Mouse (Mus musculus): ENCODE results near the gene Uvrag. TPM values are rescaled to one million over a fixed set of nuclear protein-coding genes. Genes with fewer than 3 reads are reported as not detected.

Gene Uvrag
- total and polyA plus RNA-seq, 3 experiments: 5.9 to 22.1 (median 21.0) TPM

DNA sequence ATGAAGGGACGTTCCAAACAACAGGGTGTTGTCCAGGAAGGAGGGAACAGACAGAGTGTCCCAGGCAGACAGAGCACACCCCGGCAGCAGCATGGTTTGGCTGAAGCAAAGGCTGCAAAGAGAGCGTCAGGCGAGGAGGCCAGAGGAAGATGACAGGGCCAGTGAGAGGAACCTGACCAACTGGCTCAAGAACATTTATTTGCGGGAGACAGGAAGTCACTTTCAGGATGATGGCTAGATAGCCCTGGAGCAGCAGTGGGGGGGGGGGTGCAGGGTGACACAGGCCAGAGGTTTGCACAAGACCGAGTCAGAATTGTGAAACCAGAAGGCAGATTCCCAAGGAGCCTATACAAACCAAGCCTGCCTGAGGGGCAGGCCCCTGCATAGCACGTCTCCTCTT lies 5.1 kb upstream of the Uvrag start:
- peak; percentile 54 to 56 for DNase-seq
- no peaks in the 10 kb centered on the region for H3K27me3 ChIP-seq (ENCODE audit: control insufficient read depth, insufficient read depth, low read length)
- H3K4me3 ChIP-seq: no peak overlapping the region
- no peak overlapping the region for H3K9ac ChIP-seq (ENCODE audit: low read depth, low read length)
- intact Hi-C loops (cut with DNase I): no loop called here
- H3K36me3 ChIP-seq (ENCODE audit: control insufficient read depth, insufficient read depth, low read length): no peaks in the 10 kb centered on the region
- H3K79me2 ChIP-seq (replicated peaks; ENCODE audit: control insufficient read depth, insufficient read depth, low read length): no peaks in the 10 kb centered on the region
- H3K27ac ChIP-seq: no peak overlapping the region
- H3K4me1 ChIP-seq (ENCODE audit: control insufficient read depth, insufficient read depth, low read length): peaks cover 3% of the 10 kb centered on the region; the same call in 1 of the 2 replicates
- TF ChIP-seq POLR2A (IDR thresholded peaks at IDR 0.05; ENCODE audit: insufficient read depth, low read depth, low read length): no peak
- TF ChIP-seq CTCF (IDR thresholded peaks at IDR 0.05): no peak
- TF ChIP-seq EP300 (IDR thresholded peaks at IDR 0.05; ENCODE audit: insufficient read depth, low read depth, low read length): no peak
- WGBS: 28% methylated on average over 7 of the region's 7 CpGs

DNA sequence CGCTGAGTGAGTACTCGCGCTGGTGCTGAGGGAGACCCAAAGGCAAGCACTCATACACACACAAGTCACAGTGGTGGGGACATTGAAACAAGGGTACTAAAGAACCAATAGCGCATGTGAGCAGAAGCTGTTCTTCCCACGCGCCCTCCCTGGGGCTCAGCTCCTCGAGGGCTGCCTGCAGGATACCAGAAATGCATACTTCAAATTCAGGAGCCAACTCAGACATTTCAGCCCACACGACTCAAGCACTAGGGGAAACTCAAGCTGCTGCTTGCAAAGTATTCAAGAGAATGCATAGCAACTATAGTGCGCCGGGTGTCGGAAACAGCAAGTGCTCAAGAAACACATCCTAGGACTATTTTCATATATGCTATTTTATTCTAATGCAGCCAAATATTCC lies 3.7 kb upstream of the Uvrag start:
- no peaks in the 10 kb centered on the region for H3K36me3 ChIP-seq (ENCODE audit: control insufficient read depth, insufficient read depth, low read length)
- no peak overlapping the region for H3K27ac ChIP-seq
- H3K27me3 ChIP-seq (ENCODE audit: control insufficient read depth, insufficient read depth, low read length): no peaks in the 10 kb centered on the region
- no peak overlapping the region for H3K9ac ChIP-seq (ENCODE audit: low read depth, low read length)
- H3K4me1 ChIP-seq (ENCODE audit: control insufficient read depth, insufficient read depth, low read length): peaks cover 3% of the 10 kb centered on the region; the same call in 1 of the 2 replicates
- WGBS: 60% methylated on average over 11 of the region's 11 CpGs
- intact Hi-C loops (cut with DNase I): no loop called here
- DNase-seq: no peak
- H3K79me2 ChIP-seq (replicated peaks; ENCODE audit: control insufficient read depth, insufficient read depth, low read length): no peaks in the 10 kb centered on the region
- TF ChIP-seq POLR2A (IDR thresholded peaks at IDR 0.05; ENCODE audit: insufficient read depth, low read depth, low read length) (no peak), CTCF (IDR thresholded peaks at IDR 0.05) (no peak), EP300 (IDR thresholded peaks at IDR 0.05; ENCODE audit: insufficient read depth, low read depth, low read length) (no peak)
- no peak overlapping the region for H3K4me3 ChIP-seq

DNA sequence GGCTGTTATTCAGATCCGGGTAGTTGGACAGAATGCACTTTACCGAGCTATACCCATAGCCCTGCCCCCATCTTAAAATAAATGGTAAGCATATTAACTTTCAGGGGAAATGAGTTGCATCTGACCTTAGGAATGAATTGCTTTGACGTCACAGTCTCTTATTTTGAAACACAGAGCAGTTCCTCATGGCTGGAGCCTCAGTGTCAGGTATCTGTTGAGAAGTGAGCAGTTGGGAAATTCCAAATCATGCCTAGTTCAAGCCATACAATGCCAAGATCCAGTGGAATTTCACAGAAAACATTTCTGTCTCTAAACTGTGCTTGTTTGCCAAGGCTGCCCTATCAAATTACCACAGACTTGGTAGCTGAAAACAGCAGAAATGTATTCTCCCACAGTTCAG lies 2.3 kb upstream of the Uvrag start:
- H3K36me3 ChIP-seq (ENCODE audit: control insufficient read depth, insufficient read depth, low read length): 0 out of 2 replicates have a peak, but pooled peaks cover 2% of the 10 kb centered on the region
- H3K4me1 ChIP-seq (ENCODE audit: control insufficient read depth, insufficient read depth, low read length): peaks cover 9% of the 10 kb centered on the region
- no peaks in the 10 kb centered on the region for H3K79me2 ChIP-seq (replicated peaks; ENCODE audit: control insufficient read depth, insufficient read depth, low read length)
- DNase-seq: no peak
- H3K27me3 ChIP-seq (ENCODE audit: control insufficient read depth, insufficient read depth, low read length): no peaks in the 10 kb centered on the region
- intact Hi-C loops (cut with DNase I): no loop called here
- TF ChIP-seq CTCF (IDR thresholded peaks at IDR 0.05): no peak
- no peak for TF ChIP-seq POLR2A (IDR thresholded peaks at IDR 0.05; ENCODE audit: insufficient read depth, low read depth, low read length)
- TF ChIP-seq EP300 (IDR thresholded peaks at IDR 0.05; ENCODE audit: insufficient read depth, low read depth, low read length): no peak
- no peak overlapping the region for H3K9ac ChIP-seq (ENCODE audit: low read depth, low read length)
- no peak overlapping the region for H3K27ac ChIP-seq
- 65% methylated on average over 3 of the region's 3 CpGs for WGBS
- H3K4me3 ChIP-seq: no peak overlapping the region

DNA sequence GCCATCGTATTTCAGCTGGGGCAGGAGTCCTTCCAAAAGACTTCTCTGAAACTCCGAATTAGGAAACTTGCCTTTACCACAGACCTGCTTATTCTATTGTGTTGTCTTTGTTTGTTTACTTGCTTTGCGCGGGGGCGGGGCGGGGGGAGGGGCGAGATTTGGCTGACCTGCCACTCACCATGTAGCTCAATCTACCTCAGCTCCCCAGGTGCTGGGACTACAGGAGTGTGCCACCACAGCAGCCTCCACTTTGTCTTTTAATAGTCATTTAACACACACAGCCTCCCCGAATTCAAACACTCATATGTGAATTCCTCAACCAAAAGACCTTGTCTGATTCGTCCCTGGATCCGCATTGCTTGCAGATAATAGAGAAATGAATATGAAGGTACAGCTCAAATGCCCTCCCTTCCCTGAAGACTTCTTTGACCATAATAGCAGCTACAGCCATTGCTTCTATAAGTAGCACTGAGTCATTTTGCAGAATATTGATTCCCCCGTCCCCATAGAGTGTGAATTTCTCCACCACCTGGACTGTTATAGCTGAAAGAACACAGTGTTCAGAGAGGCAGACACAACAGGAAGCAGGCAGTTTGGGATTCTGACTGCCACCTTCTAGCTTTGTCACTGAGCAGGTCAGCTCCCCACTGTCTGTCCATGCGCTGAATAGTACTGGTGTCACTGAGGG lies 1.1 kb upstream of the Uvrag start:
- Histone ChIP-seq H3K36me3 (ENCODE audit: control insufficient read depth, insufficient read depth, low read length) (0 out of 2 replicates have a peak, but pooled peaks cover 2% of the 10 kb centered on the region), H3K4me3 (peak overlapping the region; percentile 54), H3K79me2 (replicated peaks; ENCODE audit: control insufficient read depth, insufficient read depth, low read length) (no peaks in the 10 kb centered on the region), H3K4me1 (ENCODE audit: control insufficient read depth, insufficient read depth, low read length) (peaks cover 9% of the 10 kb centered on the region), H3K27ac (no peak overlapping the region; the same call in 1 of the 2 replicates), H3K9ac (ENCODE audit: low read depth, low read length) (no peak overlapping the region; the same call in none of the 2 replicates), H3K27me3 (ENCODE audit: control insufficient read depth, insufficient read depth, low read length) (no peaks in the 10 kb centered on the region)
- no peak for DNase-seq
- TF ChIP-seq EP300 (IDR thresholded peaks at IDR 0.05; ENCODE audit: insufficient read depth, low read depth, low read length): no peak
- no peak for TF ChIP-seq CTCF (IDR thresholded peaks at IDR 0.05)
- TF ChIP-seq POLR2A (IDR thresholded peaks at IDR 0.05; ENCODE audit: insufficient read depth, low read depth, low read length): no peak
- intact Hi-C loops (cut with DNase I): no loop called here
- WGBS: 38% methylated on average over 12 of the region's 12 CpGs

DNA sequence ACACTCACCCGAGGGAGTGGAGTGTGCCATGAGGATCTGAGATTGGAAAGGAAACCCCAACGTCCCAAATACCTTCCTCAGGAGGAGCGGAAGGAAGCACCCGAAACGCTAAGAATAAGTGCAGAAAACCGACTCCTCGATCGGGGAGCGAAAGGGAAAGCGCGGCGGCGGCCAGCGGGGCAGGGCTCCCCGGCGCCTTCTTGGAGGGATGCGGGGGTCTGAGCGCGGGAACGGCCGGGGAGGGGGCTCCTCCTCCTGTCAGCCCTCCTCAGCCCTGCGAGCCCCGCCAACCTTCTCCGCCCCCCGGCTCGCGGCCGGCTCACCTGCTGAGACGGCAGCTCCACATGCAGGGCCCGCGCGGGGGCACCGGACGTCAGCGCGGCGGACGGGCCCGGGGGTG lies 430 bp downstream of the Uvrag start:
- Histone ChIP-seq H3K4me1 (ENCODE audit: control insufficient read depth, insufficient read depth, low read length) (peaks cover 8% of the 10 kb centered on the region), H3K27ac (peak overlapping the region; percentile 98), H3K79me2 (replicated peaks; ENCODE audit: control insufficient read depth, insufficient read depth, low read length) (peaks cover 4% of the 10 kb centered on the region), H3K4me3 (peak overlapping the region; percentile 87), H3K27me3 (ENCODE audit: control insufficient read depth, insufficient read depth, low read length) (no peaks in the 10 kb centered on the region), H3K9ac (ENCODE audit: low read depth, low read length) (peak overlapping the region; percentile 76), H3K36me3 (ENCODE audit: control insufficient read depth, insufficient read depth, low read length) (0 out of 2 replicates have a peak, but pooled peaks cover 2% of the 10 kb centered on the region)
- TF ChIP-seq EP300 (IDR thresholded peaks at IDR 0.05; ENCODE audit: insufficient read depth, low read depth, low read length): no peak
- TF ChIP-seq CTCF (IDR thresholded peaks at IDR 0.05): no peak
- no peak for TF ChIP-seq POLR2A (IDR thresholded peaks at IDR 0.05; ENCODE audit: insufficient read depth, low read depth, low read length)
- under 1% methylated on average over 36 of the region's 39 CpGs for WGBS
- DNase-seq: no peak
- intact Hi-C loops (cut with DNase I): no loop called here

DNA sequence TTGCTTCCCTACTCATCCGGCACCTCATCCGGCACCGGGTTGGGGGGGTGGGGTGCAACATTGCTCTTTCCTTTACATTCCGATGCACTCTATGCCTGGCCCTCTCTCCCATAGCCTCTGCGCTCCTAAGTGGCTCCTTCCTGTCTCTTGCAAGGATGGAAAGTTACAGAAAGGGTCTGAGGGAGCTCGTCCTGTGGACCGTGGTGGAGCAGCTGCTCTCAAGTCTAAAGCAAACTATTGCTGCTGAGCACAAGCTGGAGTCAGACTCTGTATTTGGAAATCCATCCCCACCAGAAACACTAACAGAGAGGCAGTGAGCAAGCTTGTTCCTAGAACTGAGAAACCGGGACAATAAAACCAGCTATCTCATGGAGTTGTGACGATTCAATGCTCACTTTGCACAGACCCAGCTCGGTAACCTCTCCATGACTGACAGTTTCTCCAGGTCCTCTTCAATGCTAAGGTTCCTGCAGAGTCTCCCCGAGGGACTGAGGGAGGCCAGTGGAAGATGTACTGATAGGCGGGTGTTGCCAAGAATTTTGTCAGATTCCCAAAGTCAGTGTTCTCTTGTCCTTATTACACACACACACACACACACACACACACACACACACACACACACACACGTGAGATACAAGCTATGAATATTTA lies 975 bp downstream of the Uvrag start:
- peak overlapping the region; percentile 76 for H3K9ac ChIP-seq (ENCODE audit: low read depth, low read length)
- peak overlapping the region; percentile 98 for H3K27ac ChIP-seq
- intact Hi-C loops (cut with DNase I): no loop called here
- H3K79me2 ChIP-seq (replicated peaks; ENCODE audit: control insufficient read depth, insufficient read depth, low read length): peaks cover 5% of the 10 kb centered on the region
- 1% methylated on average over 13 of the region's 13 CpGs for WGBS
- peak in 1 of 2 experiments; percentile 33 for DNase-seq
- 0 out of 2 replicates have a peak, but pooled peaks cover 2% of the 10 kb centered on the region for H3K36me3 ChIP-seq (ENCODE audit: control insufficient read depth, insufficient read depth, low read length)
- TF ChIP-seq CTCF (IDR thresholded peaks at IDR 0.05) (no peak), POLR2A (IDR thresholded peaks at IDR 0.05; ENCODE audit: insufficient read depth, low read depth, low read length) (no peak; the same call in 1 of the 2 replicates), EP300 (IDR thresholded peaks at IDR 0.05; ENCODE audit: insufficient read depth, low read depth, low read length) (no peak)
- H3K27me3 ChIP-seq (ENCODE audit: control insufficient read depth, insufficient read depth, low read length): no peaks in the 10 kb centered on the region
- H3K4me1 ChIP-seq (ENCODE audit: control insufficient read depth, insufficient read depth, low read length): peaks cover 8% of the 10 kb centered on the region
- H3K4me3 ChIP-seq: peak overlapping the region; percentile 87

Data from heart, adult 2 months (tissue).